Mouse (Mus musculus): ENCODE results near the gene Pparg.

Gene Pparg

GRCm38 (mm10) chr6:115511447-115511846 lies 150.7 kb downstream of the Pparg start:
- DNase-seq = no peak

DNA sequence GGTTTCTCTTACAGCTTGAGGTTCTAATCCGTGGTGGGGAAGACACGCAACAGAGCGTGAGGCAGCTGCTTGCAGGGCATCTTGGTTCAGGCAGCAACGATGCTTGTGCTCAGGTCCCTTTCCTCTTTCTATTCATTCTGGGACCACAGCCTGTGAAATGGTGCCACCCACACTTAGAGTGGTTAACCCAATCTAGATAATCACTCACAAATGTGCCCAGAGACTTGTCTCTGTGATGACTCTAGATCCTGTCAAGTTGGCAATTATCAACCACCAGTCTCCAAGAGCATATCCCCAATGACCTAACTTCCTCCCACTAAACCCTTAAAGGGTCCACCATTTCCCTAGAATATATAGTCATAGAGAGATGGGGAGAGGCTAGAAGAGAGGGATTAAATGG lies 152.5 kb downstream of the Pparg start:
- no peak for DNase-seq

DNA sequence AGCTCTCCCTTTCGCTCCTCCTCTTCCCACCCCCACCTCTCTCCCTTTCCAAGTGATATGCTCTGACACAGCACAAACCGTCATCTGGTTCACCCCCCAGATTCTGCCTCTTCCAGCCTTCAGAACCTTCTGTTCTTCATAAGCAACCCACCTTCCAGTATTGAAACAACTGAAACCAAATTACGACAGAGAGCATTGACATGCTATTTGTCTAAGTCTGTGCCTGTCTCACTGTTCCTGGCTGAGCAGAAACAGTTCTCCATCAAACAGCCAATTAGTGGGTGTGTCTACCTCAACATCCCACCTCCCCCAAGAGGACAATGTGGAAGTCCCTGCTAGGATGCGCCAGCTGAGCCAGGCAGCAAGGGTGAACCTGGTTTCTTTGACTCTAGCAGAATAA lies 157.2 kb downstream of the Pparg start:
- DNase-seq = no peak

GRCm38 (mm10) chr6:115518352-115518751 lies 157.6 kb downstream of the Pparg start:
- DNase-seq = no peak

DNA sequence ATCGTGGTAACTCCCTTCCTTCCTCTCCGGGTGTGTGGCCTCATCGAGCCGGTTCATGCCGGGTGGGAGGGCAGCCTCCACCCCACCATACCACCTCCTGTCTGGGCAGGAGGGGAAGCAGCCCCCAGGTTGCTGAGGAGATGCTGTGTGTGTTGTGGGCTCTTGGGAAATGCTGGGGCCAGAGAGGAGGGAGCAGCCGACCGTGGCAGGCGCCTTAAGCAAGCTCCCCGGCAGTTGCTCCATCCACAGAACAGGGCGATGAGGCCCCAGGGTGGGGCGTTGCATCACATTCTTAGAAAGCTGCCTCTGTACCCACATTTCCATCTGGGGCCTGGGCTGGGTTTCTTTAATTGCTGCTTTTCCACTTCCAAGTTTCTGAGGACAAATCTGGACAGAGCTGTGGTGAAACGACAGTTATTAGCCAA lies 158.5 kb downstream of the Pparg start:
- peak; percentile 53 for DNase-seq

DNA sequence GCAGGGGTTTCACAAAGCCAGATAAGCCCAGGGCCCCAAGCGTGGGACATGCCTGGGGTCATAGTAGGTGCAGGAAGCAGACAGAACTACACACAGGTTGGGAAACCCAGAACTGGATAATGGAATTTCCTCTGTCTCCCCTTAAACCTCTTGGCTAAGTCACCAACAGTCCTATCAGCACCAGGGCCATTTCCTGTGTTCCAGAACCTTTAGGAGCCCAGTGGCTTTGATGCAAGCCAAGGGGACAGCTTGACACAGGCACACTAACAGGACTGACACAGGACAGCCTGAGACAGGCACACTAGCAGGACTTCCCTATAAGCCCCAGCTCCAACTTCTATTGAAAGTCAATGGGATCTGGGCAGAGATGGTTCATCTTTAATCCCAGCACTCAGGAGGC lies 161.2 kb downstream of the Pparg start:
- no peak for DNase-seq

DNA sequence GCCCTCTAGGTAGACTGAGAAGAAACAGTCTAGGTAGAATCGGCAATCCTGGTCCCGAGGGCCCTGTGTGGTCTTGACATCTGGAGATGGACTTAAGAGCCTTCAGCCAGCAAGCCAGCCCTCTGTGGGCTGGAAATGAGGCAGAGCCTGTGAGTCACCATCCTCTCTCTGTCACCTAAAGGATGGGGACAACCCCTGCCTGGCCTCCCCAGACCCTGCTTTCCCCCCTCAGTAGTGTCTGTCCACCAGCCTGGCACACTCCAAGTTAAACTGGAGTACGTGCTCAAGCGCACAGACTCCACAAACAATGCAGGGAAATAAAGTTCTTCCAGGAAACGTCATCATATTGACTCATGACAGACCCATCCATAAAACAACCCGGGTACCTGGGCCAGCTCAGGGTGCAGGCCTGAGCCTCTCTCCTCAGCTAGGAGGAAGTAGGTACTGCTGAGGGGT lies 162.0 kb downstream of the Pparg start:
- no peak for DNase-seq

- no peak for DNase-seq
These were observed 162.4 kb downstream of the Pparg start for GRCm38 (mm10) chr6:115523201-115523600.

DNA sequence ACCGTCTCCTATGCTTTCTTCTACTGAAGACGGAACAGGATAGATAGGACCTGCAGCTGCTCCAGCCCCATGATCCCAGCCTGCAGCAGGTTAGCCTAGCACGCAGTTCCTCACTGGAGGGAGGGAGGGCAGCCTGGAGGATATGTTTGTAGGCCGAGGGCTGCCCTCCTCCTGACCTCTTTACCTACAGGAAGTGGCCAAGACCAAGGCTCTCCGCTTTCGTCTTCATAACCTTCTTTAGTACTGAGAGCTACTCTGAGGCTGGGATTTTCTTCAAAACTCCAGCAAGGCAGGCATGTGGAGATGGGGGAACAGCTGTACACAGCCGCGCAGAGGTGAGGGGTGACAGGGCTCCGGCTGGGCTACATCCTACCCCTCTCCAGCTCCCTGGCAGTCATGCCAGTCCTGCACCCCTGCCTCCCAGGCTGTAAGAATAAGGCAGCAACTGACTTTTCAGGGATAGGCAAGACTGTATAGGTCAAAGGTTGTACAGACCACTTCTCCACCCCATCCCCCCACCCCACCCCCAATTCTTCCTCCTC lies 163.8 kb downstream of the Pparg start:
- peak; percentile 18 for DNase-seq

- no peak for DNase-seq
These were observed 166.7 kb downstream of the Pparg start for GRCm38 (mm10) chr6:115527418-115527817.

GRCm38 (mm10) chr6:115528372-115528771 lies 167.6 kb downstream of the Pparg start:
- no peak for DNase-seq

DNA sequence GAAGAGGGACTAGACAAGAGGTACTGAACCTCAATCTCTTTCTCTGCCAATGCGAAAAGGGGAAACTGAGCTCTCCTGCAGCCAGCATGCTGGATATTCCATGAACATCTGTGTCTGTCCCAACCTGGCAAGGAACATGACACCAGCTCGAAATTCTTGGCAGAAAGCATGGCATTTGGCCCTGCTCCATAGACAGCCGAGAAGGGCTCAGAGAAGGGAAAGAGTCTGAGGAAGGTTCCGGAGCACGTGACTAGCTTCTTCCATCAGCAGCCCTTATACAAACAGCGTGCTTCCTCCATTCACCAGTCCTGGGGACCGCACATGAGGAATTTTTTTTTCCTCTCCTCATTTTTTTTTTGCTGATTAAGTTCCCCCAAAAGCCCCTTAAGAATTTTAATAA lies 173.9 kb downstream of the Pparg start:
- DNase-seq = no peak

GRCm38 (mm10) chr6:115536169-115536568 lies 175.4 kb downstream of the Pparg start:
- no peak for DNase-seq

- DNase-seq = peak; percentile 86
These were observed 178.1 kb downstream of the Pparg start for GRCm38 (mm10) chr6:115538645-115539429.
